Mouse (Mus musculus): ENCODE results near the gene Clgn. TPM values are rescaled to one million over a fixed set of nuclear protein-coding genes. Genes with fewer than 3 reads are reported as not detected.

Clgn gene
- total RNA-seq (2021): 1 to 10 TPM; 7.7 to 9.2 TPM

DNA sequence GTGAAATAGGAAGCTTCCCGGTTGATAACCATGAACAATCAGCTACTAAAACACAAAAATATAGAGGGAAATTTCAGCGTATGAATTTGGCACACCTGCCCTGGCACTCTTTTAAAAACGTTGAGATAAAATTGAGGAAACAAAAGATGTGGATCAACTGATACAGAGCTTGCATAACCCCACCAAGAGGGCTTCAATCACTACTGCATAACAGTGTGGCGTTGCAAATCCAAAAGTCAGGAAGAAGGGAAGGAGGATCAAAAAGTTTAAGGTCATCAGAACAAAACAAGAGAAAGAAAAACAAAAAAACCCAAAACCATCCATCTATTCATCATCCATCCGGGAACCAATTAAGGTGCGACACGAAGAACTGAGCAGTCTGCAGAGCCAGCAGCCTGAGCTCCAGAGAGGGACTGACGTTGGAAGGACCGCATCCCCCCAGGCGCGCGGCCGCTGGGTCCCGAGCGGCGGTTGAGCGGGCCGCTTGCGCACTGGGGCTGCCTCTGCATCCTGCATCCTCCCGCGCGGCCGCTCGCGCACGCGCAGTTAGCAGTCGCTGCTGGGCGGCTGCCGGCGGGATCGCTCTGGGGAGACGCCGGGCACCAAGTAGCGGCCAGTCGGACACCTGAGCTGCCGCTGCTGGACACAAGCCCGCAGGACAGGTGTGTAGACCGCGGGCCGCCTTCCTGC lies at the start of gene Clgn:
TSS of gene Clgn (plus strand) at position 552 of the 690 bp plus-strand sequence.
- peak; percentile 74 to 75 for DNase-seq (ENCODE audit: low spot score in 2 of 2)
- intact Hi-C loops (cut with DNase I): no loop called here

DNA sequence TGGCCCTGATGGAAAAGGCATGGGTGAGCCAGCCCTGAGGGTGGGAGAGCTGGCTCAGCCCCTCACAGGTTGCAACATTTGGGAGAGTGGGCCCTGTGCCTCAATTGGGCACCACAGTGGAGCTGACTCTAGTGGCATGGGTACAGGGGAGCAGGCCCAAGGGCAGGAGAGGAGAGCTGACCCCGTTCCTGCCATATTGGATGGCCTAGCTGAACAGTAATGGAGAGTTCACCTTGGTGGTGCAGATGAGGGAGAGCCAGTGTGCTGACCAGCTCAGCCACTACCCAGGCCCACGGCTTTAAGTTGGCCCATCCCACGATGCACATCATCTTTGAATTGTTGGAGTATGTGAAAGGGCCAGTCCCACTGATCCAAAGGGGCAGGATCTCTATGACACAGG lies 47.6 kb upstream of the Clgn start:
- DNase-seq (ENCODE audit: low spot score in 2 of 2): no peak
- intact Hi-C loops (cut with DNase I): loop anchor here (2.0 to 5.0 kb wide), 4 partner anchors 40 to 480 kb away; partner anchors contain the start of gene Rnf150

DNA sequence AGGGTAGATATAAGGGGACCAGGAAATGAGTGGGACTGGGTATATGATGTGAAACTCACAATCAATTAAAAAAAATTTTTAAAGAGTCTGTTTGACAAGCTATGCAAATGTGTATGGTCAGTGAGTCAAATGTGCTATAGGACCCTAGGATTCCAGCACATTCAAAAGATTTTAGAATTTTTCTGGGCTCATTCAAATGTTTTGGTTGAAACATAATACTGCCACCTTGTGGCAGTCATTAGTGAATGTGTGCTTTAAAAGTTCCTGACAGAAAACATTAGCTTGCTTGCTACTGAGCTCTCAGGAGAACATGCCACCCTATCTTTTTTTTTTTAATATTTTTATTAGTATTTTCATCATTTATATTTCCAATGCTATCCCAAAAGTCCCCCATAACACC lies 47.0 kb upstream of the Clgn start:
- intact Hi-C loops (cut with DNase I): loop anchor here (2.0 to 5.0 kb wide), 4 partner anchors 40 to 480 kb away; partner anchors contain the start of gene Rnf150
- DNase-seq (ENCODE audit: low spot score in 2 of 2): peak; percentile 20 to 39

DNA sequence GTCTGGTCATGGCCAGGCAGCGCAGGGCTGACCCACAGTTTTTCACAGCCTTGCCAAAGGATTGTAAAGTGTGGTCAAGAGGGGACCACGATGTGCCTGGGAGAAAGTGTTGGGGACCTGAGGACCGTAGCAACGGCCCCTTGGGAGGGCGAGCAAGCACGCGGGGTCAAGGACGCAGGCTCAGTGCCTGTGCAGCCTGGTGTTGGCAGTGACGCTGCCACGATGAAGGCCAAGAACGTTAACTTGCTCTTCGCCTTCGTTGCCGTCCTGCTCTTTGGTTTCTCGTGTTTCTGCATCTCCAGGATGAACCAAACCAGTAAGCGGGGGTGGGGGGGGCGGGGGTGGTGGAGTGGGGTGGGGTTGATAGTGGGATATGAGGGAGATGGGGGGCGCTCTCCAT lies 41.4 kb upstream of the Clgn start, which contains the start of gene Mgat4d:
TSS of gene Mgat4d (plus strand) at position 209 of the 400 bp plus-strand sequence.
- intact Hi-C loops (cut with DNase I): no loop called here
- no peak for DNase-seq (ENCODE audit: low spot score in 2 of 2)

DNA sequence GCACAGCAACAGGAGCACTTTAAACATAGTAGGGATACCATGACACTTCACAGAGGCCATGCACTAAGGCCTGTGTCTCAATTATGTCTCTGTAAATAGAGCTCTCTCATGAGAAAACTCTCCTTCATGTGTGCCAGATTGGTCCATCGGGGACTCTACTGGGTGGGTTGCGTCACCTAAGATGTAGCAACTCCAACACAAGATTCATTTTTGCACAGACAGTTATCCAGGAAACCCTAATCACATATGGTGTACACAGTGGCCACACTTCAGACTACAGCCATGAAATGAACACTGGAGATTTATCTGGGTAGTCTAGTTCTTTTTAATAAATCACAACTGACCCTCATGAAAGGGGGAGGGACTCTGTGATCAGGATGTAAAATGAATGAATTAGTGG lies 38.4 kb upstream of the Clgn start:
- intact Hi-C loops (cut with DNase I): no loop called here
- DNase-seq (ENCODE audit: low spot score in 2 of 2): no peak

DNA sequence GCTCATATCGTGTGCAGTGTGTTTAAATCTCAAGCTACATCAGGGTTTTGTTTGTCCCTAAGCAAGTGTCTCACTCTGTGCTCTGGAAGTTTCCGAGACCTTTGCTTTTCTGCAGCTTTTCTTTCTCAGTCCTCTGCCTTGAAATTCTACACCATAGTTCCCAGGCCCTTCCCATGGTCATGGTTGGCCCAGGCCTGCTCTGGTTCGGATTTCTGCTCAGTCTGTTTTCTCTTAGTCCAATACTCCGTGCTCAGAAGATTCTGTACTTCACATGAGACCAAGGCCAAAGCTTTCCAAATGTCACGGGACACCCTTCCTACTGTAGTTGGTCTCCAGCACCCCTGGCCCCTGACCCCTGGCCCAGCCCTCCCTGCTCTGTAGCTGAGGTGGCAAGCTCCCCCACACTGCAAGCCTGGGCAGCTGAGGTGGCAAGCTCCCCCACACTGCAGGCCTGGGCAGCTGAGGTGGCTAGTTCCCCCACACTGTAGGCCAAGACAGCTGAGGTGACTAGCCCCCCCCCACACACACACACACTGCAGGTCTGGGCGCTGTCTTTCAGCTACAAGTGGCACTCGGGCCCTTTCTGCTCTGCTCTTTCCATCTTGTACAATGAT lies 26.4 kb upstream of the Clgn start:
- no peak for DNase-seq (ENCODE audit: low spot score in 2 of 2)
- intact Hi-C loops (cut with DNase I): no loop called here

DNA sequence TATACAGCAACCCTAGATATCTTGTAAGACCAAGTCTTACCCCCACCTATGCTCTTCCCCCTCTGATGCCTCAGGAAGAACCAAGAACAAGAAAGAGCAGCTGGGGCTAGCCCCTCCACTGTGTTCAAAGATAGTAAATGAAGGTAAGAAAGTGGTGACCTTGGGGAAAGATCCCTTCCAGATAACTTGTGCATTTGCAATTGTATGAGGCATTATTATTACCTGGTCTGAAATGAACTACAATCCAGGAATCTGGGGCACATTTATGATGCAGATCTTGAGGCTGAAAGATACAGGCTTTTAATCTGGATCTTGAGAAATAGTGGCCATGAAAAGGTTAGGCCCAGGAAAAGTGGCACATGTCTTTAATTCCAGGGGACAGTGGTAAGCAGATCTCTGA lies 12.4 kb upstream of the Clgn start:
- DNase-seq (ENCODE audit: low spot score in 2 of 2): no peak
- intact Hi-C loops (cut with DNase I): no loop called here

DNA sequence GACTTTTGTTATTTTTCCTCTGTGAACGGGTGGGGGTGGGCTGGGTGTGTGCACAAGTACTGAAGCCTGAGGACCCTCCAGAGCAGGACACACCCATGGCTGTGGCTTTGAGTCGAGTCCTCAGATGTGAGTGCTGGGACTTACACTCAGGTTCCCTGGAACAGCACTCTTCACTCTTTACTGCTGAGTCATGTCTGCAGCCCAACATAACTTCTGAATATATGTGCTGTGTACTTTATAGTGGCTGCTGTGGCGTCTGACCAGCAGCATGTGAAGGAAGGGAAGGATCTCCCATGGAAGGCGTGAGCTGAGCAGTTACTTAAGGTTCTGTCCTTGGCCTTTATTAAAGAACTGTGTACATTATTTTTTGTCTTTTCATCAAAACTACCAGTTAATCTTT lies 9.5 kb upstream of the Clgn start:
- intact Hi-C loops (cut with DNase I): no loop called here
- DNase-seq (ENCODE audit: low spot score in 2 of 2): no peak

DNA sequence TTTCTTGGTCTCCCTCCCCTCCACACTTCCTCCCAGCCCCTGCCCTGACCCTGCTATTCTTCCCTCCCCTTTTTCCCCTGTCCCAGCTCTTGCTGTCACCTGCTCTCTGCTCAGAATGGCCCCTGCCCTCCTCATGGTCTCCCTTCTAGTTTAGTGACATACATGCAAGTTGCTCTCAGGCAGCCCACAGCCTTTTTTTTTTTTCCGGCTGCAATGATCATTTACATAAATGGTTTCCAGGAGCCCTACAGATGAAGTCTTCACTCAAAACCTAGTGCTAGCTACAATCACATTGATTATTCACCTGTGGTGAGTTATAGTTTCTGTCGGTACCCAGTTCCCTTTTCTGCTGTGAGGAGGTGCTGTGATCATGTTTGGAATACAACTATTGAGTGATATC lies 8.7 kb upstream of the Clgn start:
- no peak for DNase-seq (ENCODE audit: low spot score in 2 of 2)
- intact Hi-C loops (cut with DNase I): no loop called here

DNA sequence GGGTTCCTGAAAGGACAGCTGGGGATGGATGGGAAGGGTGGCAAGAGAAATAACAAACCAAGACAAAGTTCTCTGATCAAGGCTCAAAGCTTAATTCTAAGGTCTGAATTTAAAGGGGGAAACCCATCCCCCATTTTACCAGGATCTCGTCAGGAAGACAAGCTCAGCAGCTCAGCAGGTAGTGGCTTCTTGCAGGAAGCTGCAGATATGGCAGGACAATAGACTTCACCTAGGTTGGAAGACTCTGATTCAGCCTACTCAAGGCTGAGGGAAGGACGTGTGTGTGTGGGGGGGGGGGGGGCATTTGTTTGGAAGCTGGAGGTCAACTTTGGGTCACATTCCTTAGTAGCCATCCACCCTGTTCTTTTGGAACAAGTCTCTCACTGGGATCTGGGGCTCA lies 6.8 kb upstream of the Clgn start:
- intact Hi-C loops (cut with DNase I): no loop called here
- DNase-seq (ENCODE audit: low spot score in 2 of 2): no peak

DNA sequence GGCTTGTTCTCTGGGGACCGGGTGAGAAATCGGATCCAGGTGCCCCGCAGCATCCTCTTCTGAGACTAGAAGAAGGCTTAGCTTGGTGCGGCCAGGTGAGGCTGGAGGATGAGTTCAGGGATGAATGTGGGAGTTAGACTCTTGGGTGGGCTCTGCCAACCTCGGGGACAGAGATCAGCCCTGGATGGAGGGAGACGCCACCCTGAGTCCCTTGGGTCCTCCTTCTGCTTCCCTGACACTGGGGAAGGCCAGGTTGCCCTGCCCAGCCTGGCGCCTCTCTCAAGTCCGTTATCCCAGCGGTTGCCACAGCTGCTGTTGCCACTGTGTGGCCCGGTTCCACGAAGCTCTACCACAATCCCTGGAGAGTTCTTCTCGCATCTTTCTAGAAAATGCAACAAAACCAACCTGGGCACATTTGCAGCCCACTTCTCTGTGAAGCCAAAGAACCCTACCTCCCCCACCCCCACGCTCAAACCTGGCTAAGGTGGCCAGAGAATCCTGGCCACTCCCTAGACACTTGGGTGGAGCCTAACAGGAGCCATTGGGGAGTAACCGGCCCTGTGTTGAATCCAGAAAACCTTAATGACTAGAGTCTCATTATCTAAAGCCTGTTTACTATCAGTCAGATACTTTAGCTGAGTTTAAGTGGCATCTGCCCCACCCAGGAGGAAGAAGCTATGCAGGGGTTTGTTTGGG lies 487 bp downstream of the Clgn start:
- intact Hi-C loops (cut with DNase I): no loop called here
- peak in 1 of 2 experiments; percentile 4 for DNase-seq (ENCODE audit: low spot score in 2 of 2)

DNA sequence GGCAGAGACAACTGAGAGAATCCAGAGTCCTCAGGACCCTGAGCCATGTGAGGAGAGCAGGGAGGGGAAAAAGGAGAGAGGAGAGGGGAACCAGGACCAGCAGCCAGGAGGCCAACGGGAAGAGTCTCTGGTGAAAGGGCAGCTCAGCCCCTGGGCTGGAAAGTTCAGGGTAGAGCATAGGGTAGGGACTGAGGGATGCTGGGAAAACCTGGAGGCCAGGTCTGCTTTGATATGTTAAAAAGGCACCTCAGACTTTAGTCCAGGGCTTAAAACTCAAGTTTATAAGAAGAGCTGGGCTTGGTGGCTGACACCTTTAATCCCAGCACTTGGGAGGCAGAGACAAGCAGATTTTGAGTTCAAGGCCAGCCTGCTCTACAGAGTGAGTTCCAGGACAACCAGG lies 2.9 kb downstream of the Clgn start:
- intact Hi-C loops (cut with DNase I): no loop called here
- no peak for DNase-seq (ENCODE audit: low spot score in 2 of 2)

DNA sequence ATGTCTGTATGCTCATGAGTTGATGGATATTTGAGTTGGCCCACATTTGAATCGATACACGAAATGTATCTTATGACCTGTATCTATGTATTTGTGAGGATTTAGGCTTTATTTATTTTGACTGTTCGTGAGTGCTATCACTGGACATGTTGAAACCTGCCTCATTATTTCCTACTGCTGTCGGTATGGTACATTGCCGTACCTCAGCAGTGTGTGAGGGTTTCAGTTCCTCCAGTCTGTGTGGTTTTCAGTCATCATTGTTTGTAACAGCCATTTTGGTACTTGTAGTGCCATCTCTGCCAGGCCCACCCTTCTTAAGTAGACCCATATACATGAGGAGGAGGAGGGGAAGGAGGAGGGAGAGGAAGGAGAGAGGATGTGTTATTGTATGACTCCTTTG lies 4.7 kb downstream of the Clgn start:
- intact Hi-C loops (cut with DNase I): no loop called here

DNA sequence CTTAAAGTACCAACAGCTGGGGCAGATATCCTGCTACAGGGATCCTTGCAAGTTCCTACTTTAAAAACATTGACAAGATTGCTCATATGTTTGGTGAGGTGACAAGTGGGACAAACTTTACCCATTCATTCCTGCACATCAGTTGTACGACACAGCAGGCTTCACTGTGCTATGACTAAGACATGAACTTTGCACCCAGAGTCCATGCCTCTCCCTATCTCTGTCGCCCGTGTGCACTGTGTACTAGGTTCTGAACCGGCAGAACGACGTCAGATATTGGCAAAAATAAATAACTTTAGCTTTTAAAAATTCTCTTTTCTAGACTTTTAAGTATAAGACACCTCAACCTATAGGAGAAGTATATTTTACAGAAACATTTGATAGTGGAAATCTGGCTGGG lies 7.0 kb downstream of the Clgn start:
- DNase-seq (ENCODE audit: low spot score in 2 of 2): no peak
- intact Hi-C loops (cut with DNase I): no loop called here

More for the DNA sequence above, 4.7 kb downstream of the Clgn start:
- no peak for DNase-seq (ENCODE audit: low spot score in 2 of 2)

DNA sequence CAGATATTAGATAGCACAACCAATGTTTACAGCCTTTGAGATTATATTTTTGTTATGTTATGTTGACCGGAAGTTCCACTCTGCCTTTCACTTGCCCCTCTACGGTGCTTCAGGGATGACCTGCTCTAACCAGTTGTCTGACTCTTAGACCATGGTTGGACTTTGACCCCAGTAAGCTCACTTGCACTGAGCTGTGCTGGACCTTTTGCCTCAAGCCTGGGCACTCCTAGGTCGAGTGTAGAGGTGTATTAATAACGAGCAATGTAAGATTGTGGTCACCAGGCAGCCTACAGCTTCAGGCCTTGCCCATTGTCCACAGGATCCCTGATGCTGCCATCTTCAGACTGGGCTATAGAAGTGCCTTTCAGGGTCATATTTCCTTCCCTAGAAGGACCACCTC lies 8.1 kb downstream of the Clgn start:
- no peak for DNase-seq (ENCODE audit: low spot score in 2 of 2)
- intact Hi-C loops (cut with DNase I): no loop called here

DNA sequence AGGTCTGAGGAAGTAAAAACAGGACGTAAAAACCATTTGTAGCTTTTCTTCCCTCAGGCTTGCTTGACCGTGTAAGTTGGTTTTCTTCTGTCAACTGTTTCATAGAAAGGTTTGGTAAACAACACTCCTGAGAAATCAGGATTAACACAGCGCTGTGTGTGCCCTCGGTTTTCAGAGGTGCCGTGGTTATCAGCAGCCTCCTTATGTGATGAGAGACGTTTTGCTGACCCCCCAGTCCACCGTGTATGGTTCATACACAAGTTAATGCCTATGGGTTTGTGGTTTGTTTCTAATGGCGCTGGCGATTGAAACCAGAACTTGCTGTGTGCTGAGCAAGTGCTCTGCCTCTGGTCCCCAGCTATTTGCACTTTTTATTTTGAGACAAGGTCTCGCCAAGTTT lies 15.9 kb downstream of the Clgn start:
- no peak for DNase-seq (ENCODE audit: low spot score in 2 of 2)
- intact Hi-C loops (cut with DNase I): loop anchor here (5.0 kb wide), 2 partner anchors 143 to 303 kb away; no protein-coding TSS in a partner anchor

DNA sequence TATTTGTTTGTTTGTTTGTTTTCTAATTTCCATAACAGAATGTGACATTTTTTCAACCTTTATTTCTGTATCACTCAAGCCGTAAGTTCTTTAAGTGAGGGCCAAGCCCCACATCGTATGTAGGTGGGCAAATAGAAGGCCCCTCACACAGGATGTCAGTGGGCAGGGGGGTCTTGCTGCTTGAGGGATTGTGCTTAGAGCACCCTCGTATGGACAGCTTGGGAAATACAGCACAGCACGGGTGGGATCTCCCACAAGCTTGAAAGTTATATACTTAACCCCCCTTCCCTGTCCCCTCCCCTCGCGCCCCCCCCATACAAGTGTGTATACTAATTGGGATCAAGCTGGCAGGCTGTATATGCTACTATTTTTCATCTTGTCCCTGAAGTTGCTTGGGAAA lies 17.2 kb downstream of the Clgn start:
- intact Hi-C loops (cut with DNase I): loop anchor here (5.0 kb wide), 2 partner anchors 145 to 305 kb away; no protein-coding TSS in a partner anchor
- DNase-seq (ENCODE audit: low spot score in 2 of 2): no peak

DNA sequence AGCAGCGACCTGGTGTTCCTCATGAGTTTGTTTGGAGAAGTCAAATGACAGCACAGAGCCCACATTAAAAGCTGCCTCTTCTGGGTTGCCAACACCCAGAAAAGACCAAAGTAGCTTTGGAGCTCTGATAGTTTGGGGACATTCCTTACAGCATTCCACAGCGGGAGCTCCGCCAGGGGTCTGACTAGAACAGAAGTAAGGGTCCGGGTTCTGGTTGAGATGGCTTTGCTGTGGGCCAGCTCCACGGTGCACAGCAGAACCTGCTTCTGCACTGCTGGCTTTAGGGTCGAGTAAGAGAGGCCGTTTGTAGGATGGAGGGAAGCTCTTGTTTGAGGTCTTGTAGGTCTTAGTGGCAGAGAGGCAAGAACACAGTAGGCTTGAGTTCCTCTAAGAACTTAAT lies 18.8 kb downstream of the Clgn start:
- intact Hi-C loops (cut with DNase I): loop anchor here (5.0 kb wide), 2 partner anchors 146 to 306 kb away; no protein-coding TSS in a partner anchor
- DNase-seq (ENCODE audit: low spot score in 2 of 2): no peak

DNA sequence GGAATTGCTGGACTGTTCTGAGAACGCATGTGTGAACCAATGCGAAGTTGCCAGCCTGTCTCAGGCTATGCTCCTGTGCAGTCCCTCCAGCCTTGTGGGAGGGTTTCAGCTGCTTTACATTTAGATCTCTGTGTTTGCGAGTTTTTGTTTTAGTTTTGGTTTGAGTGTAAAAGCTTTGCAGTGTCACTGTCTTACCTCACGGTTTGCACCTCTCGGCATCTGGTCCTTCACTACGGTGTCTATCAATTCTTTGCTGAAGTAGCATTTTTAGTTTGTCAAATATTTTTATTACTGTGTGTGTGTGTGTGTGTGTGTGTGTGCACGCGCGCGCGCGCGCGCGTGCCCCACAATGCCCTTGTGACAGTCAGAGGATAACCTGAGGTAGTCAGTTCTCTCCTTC lies 27.2 kb downstream of the Clgn start:
- intact Hi-C loops (cut with DNase I): no loop called here

DNA sequence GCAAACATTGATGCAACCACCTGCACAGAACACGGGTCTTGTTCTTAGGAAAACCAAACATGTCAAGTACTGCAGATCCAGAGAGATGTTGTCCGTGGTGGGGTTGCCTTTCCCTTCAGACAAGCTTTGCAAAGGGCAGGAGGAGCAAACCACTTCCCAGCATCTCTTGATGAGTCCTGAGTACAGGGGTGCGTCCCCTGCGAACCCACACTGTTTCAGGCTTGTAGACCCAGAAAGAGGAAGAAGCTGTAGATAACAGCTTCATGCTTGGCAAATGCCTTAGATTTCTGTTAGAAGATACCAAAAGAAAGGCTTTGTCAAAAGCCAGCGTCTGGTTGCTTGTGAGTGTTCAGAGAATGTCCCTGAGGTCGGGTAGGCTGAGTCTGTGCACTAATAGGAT lies 28.3 kb downstream of the Clgn start:
- intact Hi-C loops (cut with DNase I): no loop called here
- DNase-seq (ENCODE audit: low spot score in 2 of 2): no peak

More for the DNA sequence above, 27.2 kb downstream of the Clgn start:
- no peak for DNase-seq (ENCODE audit: low spot score in 2 of 2)

Measured in left cerebral cortex, postnatal 25 days (tissue).